Mouse (Mus musculus) ovary, postnatal 36 days (tissue): ENCODE results near the gene Hnrnpm.
"Not testable (repeated sequence)": the region's sequence is repeated elsewhere in the genome, so short reads cannot be mapped to it uniquely, and the experiment has no call there.

Source experiments
- DNase-seq: peaks from one replicate; pipeline ENCODE4 v3.0.0; 2022; ENCODE audit warnings: low spot score, mixed read lengths

Gene Hnrnpm

GRCm38 (mm10) chr17:33669681-33670080 is 17.0 kb downstream of the Hnrnpm start:
- no peak for DNase-seq

GRCm38 (mm10) chr17:33666813-33667212 is 19.8 kb downstream of the Hnrnpm start:
- no peak for DNase-seq

GRCm38 (mm10) chr17:33649781-33650475 is 36.7 kb downstream of the Hnrnpm start:
- no peak for DNase-seq

- no peak for DNase-seq
These were observed 41.6 kb downstream of the Hnrnpm start for GRCm38 (mm10) chr17:33645073-33645472.

- DNase-seq: no peak
These were observed 42.6 kb downstream of the Hnrnpm start for GRCm38 (mm10) chr17:33644068-33644467.

GRCm38 (mm10) chr17:33639743-33640142 is 46.9 kb downstream of the Hnrnpm start:
- DNase-seq: no peak

GRCm38 (mm10) chr17:33637516-33638276 is 49.0 kb downstream of the Hnrnpm start, which contains the start of gene Pram1:
Gene Pram1 (plus strand): TSS chr17:33638056.
- no peak for DNase-seq

GRCm38 (mm10) chr17:33637038-33637437 is 49.6 kb downstream of the Hnrnpm start:
- no peak for DNase-seq

GRCm38 (mm10) chr17:33631796-33632195 is 54.9 kb downstream of the Hnrnpm start:
- no peak for DNase-seq

- no peak for DNase-seq
These were observed 55.4 kb downstream of the Hnrnpm start for GRCm38 (mm10) chr17:33631236-33631635.

GRCm38 (mm10) chr17:33630171-33630895 is 56.3 kb downstream of the Hnrnpm start:
- DNase-seq: no peak

GRCm38 (mm10) chr17:33629487-33630125 is 57.1 kb downstream of the Hnrnpm start:
- DNase-seq: peak; percentile 20

- DNase-seq: peak; percentile 87
These were observed 57.8 kb downstream of the Hnrnpm start, which contains the start of gene Zfp414 for GRCm38 (mm10) chr17:33628621-33629486. Gene Zfp414 (plus strand): TSS chr17:33629090.

GRCm38 (mm10) chr17:33627281-33627680 is 59.4 kb downstream of the Hnrnpm start:
- DNase-seq: no peak

GRCm38 (mm10) chr17:33613726-33614125 is 72.9 kb downstream of the Hnrnpm start:
- DNase-seq: not testable (repeated sequence)

- no peak for DNase-seq
These were observed 76.1 kb downstream of the Hnrnpm start for GRCm38 (mm10) chr17:33610548-33610947.

GRCm38 (mm10) chr17:33607273-33607672 is 79.4 kb downstream of the Hnrnpm start:
- no peak for DNase-seq

- DNase-seq: no peak
These were observed 84.7 kb downstream of the Hnrnpm start for GRCm38 (mm10) chr17:33601947-33602346.

GRCm38 (mm10) chr17:33600831-33601230 is 85.8 kb downstream of the Hnrnpm start:
- no peak for DNase-seq

GRCm38 (mm10) chr17:33599836-33600475 is 86.7 kb downstream of the Hnrnpm start:
- no peak for DNase-seq

- no peak for DNase-seq
These were observed 88.2 kb downstream of the Hnrnpm start for GRCm38 (mm10) chr17:33598506-33598905.
